Mouse (Mus musculus) myocyte (in vitro differentiated cells): ENCODE results near the gene Hipk4. TPM values are rescaled to one million over a fixed set of nuclear protein-coding genes. Genes with fewer than 3 reads are reported as not detected.

Experiments used
- H3K27me3 ChIP-seq: one replicate; pipeline ENCODE4 v1.6.1; 2011; ENCODE audit not compliant: control insufficient read depth, insufficient read depth, insufficient read length
- H3K36me3 ChIP-seq: one replicate; pipeline ENCODE4 v1.6.1; 2011; ENCODE audit not compliant: control insufficient read depth, insufficient read depth
- H3K4me2 ChIP-seq: one replicate; pipeline ENCODE4 v1.6.1; 2011; ENCODE audit warnings: low read depth, control low read depth
- H3K4me3 ChIP-seq: one replicate; pipeline ENCODE4 v1.5.1; 2011; ENCODE audit warnings: mild to moderate bottlenecking, control low read depth, moderate library complexity
- H3K79me2 ChIP-seq: one replicate; pipeline ENCODE4 v1.6.1; 2011; ENCODE audit not compliant: control insufficient read depth, insufficient read depth
- H3ac ChIP-seq: one replicate; pipeline ENCODE4 v1.6.1; 2011; ENCODE audit not compliant: control insufficient read depth, insufficient read length
- CEBPB ChIP-seq: IDR thresholded peaks from 2 replicates; pipeline ENCODE4 v1.6.1; 2011; ENCODE audit warnings: mild to moderate bottlenecking, moderate library complexity; ENCODE audit not compliant: poor library complexity, insufficient read depth, severe bottlenecking
- E2F4 ChIP-seq: IDR thresholded peaks from one replicate; pipeline ENCODE4 v1.6.1; 2011; ENCODE audit warnings: mild to moderate bottlenecking, control low read depth, moderate library complexity; ENCODE audit not compliant: insufficient read depth
- MAX ChIP-seq: IDR thresholded peaks from one replicate; pipeline ENCODE4 v1.6.1; 2011; ENCODE audit warnings: low read depth, mild to moderate bottlenecking, control low read depth
- MYOD1 ChIP-seq, 3 experiments: IDR thresholded peaks; one replicate each; pipeline ENCODE4 v1.6.1; 2011; ENCODE audit warnings: control low read depth in 2 of 3, low read depth in 2 of 3, mild to moderate bottlenecking in 2 of 3, moderate library complexity in 1 of 3; ENCODE audit not compliant: insufficient read length in 2 of 3, control insufficient read depth in 1 of 3
- MYOG ChIP-seq, 3 experiments: IDR thresholded peaks; one replicate each; pipeline ENCODE4 v1.6.1; 2011; ENCODE audit warnings: control low read depth in 2 of 3, low read depth in 2 of 3, mild to moderate bottlenecking in 2 of 3; ENCODE audit not compliant: insufficient read length in 2 of 3, control insufficient read depth in 1 of 3, insufficient read depth in 1 of 3
- POLR2A ChIP-seq: IDR thresholded peaks from one replicate; pipeline ENCODE4 v1.6.1; 2011; ENCODE audit warnings: low read depth, mild to moderate bottlenecking, control low read depth, moderate library complexity; ENCODE audit not compliant: insufficient read length
- POLR2AphosphoS2 ChIP-seq: IDR thresholded peaks from one replicate; pipeline ENCODE4 v1.6.1; 2011; ENCODE audit warnings: low read depth, control low read depth; ENCODE audit not compliant: insufficient read length
- REST ChIP-seq: IDR thresholded peaks from one replicate; pipeline ENCODE4 v1.6.1; 2011; ENCODE audit warnings: mild to moderate bottlenecking, control low read depth, moderate library complexity; ENCODE audit not compliant: insufficient read depth, insufficient read length
- SRF ChIP-seq: IDR thresholded peaks from one replicate; pipeline ENCODE4 v1.6.1; 2011; ENCODE audit warnings: low read depth; ENCODE audit not compliant: control insufficient read depth, insufficient read length
- TCF12 ChIP-seq: IDR thresholded peaks from one replicate; pipeline ENCODE4 v1.6.1; 2011; ENCODE audit warnings: mild to moderate bottlenecking, control low read depth; ENCODE audit not compliant: poor library complexity, insufficient read depth, severe bottlenecking
- TCF3 ChIP-seq: IDR thresholded peaks from one replicate; pipeline ENCODE4 v1.6.1; 2011; ENCODE audit warnings: low read depth, control low read depth; ENCODE audit not compliant: insufficient read length
- USF1 ChIP-seq: IDR thresholded peaks from one replicate; pipeline ENCODE4 v1.6.1; 2011; ENCODE audit warnings: low read depth, mild to moderate bottlenecking, control low read depth, moderate library complexity
- polyA plus RNA-seq: library from polyadenylated mRNA; unstranded; fragments of >200 nt; fragmentation: generic; extraction: Trizol; gene quantifications from one replicate; pipeline ENCODE4 v1.2.1, GENCODE M21; 2012; ENCODE audit warnings: missing spikeins

The Hipk4 gene
- polyA plus RNA-seq, 1 experiment = 0.98 TPM

DNA sequence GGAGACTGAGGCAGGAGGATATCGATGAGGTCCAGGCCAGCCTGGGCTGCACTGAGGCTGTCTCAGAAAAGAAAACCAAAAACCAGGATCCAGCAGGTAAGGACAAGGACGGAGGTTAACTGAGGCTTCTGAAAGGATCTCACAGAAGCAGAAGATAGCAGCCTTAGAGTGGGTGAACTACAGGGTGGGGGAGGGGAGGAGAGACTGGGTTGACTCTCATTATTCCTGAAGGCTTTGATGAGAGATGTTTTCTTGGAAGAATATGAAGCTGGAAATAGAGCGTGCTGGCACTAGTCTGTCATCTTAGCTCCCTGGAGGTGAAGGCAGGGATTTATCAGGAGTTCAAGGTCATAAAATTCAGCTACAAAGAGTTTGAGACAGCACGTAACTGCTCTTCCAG lies 20.8 kb downstream of the Hipk4 start:
- Histone ChIP-seq H3K79me2 (no peaks in the 10 kb centered on the region), H3K4me2 (no peak overlapping the region), H3K36me3 (no peaks in the 10 kb centered on the region), H3K4me3 (no peak overlapping the region), H3ac (no peak overlapping the region), H3K27me3 (no peaks in the 10 kb centered on the region)
- TF ChIP-seq E2F4 = no peak
- no peak for TF ChIP-seq REST
- TF ChIP-seq SRF = no peak
- no peak for TF ChIP-seq TCF3
- no peak for TF ChIP-seq POLR2AphosphoS2
- no peak for TF ChIP-seq MYOG (IDR thresholded peaks at IDR 0.05; ENCODE audit: control insufficient read depth in 1 of 3, insufficient read depth in 1 of 3, insufficient read length in 2 of 3, low read depth in 2 of 3)
- TF ChIP-seq MYOD1 (IDR thresholded peaks at IDR 0.05; ENCODE audit: control insufficient read depth in 1 of 3, insufficient read length in 2 of 3, low read depth in 2 of 3) = no peak
- TF ChIP-seq CEBPB = no peak
- no peak for TF ChIP-seq TCF12
- TF ChIP-seq MAX = no peak
- no peak for TF ChIP-seq USF1
- no peak for TF ChIP-seq POLR2A

DNA sequence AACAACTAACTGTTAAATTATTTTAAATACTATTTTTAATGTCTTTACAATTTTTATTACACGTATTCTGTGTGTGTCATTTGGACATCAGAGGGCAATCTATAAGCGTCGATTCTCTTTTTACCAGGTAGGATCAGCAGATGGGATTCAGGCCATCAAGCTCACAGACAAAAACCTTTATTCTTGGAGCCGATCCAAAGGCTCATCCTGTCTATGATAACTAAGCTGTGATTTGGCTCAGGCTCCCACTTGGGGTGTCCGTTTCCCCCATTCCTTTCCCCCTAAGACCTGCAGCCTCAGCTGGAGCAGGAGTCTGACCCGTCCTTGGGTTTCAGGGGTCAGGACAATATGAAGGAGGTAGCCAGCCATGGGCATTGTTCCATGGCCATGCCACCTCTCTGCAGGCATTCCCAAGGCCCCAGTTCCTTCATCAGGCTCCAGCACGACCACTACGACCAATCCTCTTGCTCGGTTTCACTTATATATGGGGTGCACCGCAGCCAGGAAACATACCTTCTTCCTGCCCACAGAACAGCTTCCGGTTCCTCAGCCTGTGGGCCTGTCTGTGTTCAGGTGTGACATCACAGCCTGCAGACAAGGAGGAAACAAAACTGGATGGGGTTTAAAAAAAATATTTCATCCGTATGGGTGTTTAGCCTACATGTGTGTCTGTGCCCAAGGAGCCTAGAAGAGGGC lies 21.8 kb downstream of the Hipk4 start:
- no peak for TF ChIP-seq POLR2A
- TF ChIP-seq TCF12 = no peak
- no peak for TF ChIP-seq POLR2AphosphoS2
- H3K36me3 ChIP-seq = no peaks in the 10 kb centered on the region
- no peak overlapping the region for H3K4me2 ChIP-seq
- no peaks in the 10 kb centered on the region for H3K79me2 ChIP-seq
- no peak overlapping the region for H3K4me3 ChIP-seq
- H3ac ChIP-seq = no peak overlapping the region
- H3K27me3 ChIP-seq = no peaks in the 10 kb centered on the region

DNA sequence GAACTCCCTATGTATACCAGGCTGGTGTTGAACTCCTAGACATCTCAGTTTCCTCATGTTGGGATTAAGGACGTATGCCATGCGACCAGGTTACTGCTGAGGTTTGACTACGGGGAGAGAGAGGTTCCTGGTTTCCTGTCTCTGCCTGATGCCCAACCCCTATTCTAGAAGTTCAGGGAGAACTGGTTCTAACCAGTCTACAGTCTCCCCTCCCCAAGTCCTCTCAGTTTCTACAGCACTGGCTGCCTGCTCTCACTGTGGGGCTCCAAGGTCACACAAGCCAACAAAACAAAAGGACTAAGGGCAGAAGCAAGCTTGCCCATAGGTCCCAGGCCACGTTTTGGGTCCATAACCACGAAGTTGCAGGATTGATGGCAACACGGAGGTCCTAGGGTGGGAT lies 26.5 kb downstream of the Hipk4 start:
- no peak for TF ChIP-seq TCF3
- no peak for TF ChIP-seq SRF
- TF ChIP-seq MAX = no peak
- no peak for TF ChIP-seq MYOD1 (IDR thresholded peaks at IDR 0.05; ENCODE audit: control insufficient read depth in 1 of 3, insufficient read length in 2 of 3, low read depth in 2 of 3)
- TF ChIP-seq E2F4 = no peak
- no peak for TF ChIP-seq USF1
- H3ac ChIP-seq = no peak overlapping the region

DNA sequence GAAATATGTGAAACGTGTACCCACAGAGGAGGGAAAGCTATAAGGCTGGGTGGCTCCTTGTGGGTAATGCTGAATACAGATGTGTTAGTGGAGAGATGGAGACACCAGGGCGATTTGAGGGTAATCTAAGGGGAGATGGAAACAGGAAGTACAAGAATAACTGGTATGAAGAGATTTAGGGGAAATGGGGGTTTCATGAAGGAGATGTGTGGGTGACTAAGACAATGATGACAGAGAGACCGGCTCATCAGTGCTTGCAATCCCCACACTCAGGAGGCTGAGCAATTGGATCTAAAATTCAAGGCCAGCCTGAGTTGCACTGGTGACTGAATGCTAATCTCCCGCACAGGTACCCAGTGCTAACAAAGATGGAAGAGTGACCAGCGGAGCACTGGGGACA lies 29.0 kb downstream of the Hipk4 start:
- Histone ChIP-seq H3K79me2 (peaks cover 33% of the 10 kb centered on the region), H3K4me3 (peak overlapping the region; percentile 86), H3ac (peak overlapping the region; percentile 69), H3K4me2 (peak overlapping the region; percentile 71), H3K36me3 (peaks cover 4% of the 10 kb centered on the region), H3K27me3 (no peaks in the 10 kb centered on the region)
- no peak for TF ChIP-seq REST

More for the DNA sequence above, 26.5 kb downstream of the Hipk4 start:
- no peaks in the 10 kb centered on the region for H3K36me3 ChIP-seq
- peaks cover 14% of the 10 kb centered on the region for H3K79me2 ChIP-seq
- no peak overlapping the region for H3K4me2 ChIP-seq
- H3K27me3 ChIP-seq = no peaks in the 10 kb centered on the region
- no peak overlapping the region for H3K4me3 ChIP-seq

DNA sequence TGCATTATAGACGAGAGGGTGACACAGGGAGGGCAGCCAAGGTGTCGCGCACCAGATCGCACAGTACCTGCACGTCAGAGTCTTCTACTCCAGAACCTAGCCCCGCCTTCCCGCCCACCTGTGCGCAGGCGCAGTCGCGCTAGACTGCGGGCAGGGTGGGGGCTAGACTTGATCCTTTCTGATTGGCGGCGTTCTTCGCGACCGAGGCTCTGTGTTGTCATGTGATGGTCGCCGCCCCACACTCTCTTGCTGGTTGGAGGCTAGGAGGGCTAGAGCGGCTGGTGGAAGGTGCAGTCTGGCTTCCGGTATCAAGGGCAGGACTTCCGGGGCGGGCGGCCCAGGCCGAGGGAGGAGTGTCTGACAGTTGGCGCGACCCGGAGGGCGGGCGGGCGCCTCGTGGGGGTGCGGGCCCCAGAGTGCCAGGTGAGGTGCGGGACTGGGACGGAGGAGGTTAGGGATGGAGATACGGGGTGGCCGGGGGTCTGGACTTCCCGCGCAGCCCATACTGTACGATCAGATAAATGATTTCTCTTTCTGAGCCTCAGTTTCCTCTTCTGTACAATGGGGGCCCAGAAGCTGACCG lies 30.0 kb downstream of the Hipk4 start, which contains the start of the genes Pld3 and 2310022A10Rik:
TSS of gene Pld3 (minus strand) at position 288 of the 583 bp plus-strand sequence.
TSS of gene 2310022A10Rik (plus strand) at position 303 of the 583 bp plus-strand sequence.
- Histone ChIP-seq H3ac (peak within 1 kb of the TSS; percentile 69), H3K27me3 (no peaks in the 10 kb centered on the region), H3K4me3 (peak within 1 kb of the TSS; percentile 86), H3K36me3 (peaks cover 4% of the 10 kb centered on the region), H3K79me2 (peaks cover 33% of the 10 kb centered on the region), H3K4me2 (peak within 1 kb of the TSS; percentile 91)
- TF ChIP-seq TCF12 (no peak), MAX (no peak), MYOG (IDR thresholded peaks at IDR 0.05; ENCODE audit: control insufficient read depth in 1 of 3, insufficient read depth in 1 of 3, insufficient read length in 2 of 3, low read depth in 2 of 3) (peak in 2 of 3 experiments; percentile 2 to 55), USF1 (peak; percentile 81), SRF (peak; percentile 35), REST (no peak), MYOD1 (IDR thresholded peaks at IDR 0.05; ENCODE audit: control insufficient read depth in 1 of 3, insufficient read length in 2 of 3, low read depth in 2 of 3) (peak in 1 of 3 experiments; percentile 3), TCF3 (no peak), CEBPB (no peak), POLR2A (peak; percentile 66), E2F4 (no peak), POLR2AphosphoS2 (peak; percentile 80)
